Mouse (Mus musculus): ENCODE measurements around the gene Llgl2.

DNA sequence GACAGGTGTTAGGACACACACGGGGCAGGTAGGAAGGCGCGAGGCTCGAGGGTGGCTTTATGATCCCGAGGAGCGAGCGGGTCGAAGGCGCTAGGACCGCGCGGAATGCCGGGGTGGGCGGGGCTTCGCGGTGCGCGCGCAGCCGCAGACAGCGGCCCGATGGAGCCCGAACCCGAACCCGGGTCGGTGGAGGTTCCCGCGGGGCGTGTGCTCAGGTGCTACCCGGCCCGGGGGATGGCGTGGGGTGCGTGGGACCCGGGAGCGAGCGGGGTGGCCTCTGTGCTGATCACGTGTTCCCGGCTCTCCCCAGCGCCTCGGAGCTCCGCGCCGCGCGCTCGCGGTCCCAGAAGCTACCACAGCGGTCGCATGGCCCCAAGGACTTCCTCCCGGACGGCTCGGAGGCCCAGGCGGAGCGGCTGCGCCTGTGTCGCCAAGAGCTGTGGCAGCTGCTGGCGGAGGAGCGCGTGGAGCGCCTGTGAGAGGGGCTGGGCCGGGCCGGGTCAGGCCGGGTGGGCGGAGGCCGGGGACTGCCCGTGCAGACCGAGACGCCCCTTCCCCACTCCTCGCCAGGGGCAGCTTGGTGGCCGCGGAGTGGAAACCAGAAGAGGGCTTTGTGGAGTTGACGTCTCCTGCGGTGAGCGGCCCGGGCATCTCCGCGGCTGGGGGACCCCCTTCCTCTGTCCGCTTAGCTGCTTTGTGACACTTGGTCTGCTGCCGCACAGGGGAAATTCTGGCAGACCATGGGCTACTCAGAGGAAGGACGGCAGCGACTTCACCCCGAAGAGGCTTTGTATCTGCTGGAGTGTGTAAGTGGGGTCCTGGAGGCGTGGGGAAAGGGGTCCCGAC is 9.0 kb upstream of the Llgl2 start, which contains the start of gene Tsen54:
- TF ChIP-seq CTCF (IDR thresholded peaks at IDR 0.05) = no peak; the same call in none of the 2 replicates
- no peak for TF ChIP-seq EP300 (IDR thresholded peaks at IDR 0.05)
